Mouse (Mus musculus): ENCODE data around the gene Phf12. TPM values are rescaled to one million over a fixed set of nuclear protein-coding genes. Genes with fewer than 3 reads are reported as not detected.

Phf12 gene
- polyA plus RNA-seq, 1 experiment, result 58.2 TPM

DNA sequence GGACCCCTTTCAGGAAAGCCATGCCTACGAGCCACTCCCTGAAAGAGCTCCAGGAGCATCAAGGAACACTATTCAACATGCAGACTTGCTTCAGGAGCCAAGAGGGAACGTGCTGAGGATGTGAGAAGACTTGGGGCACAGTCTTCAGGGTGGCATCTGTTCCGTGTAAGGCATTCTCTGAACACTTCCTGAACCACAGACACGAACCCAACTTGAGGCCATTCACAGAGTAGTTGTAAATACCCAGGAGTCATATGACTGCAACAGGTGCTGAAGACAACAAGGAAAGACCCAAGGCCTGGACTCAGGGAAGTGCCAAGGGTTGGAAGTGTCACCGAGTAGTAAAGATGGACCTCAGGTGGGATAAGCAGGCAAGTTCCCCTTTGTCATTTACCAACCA lies 85.0 kb downstream of the Phf12 start:
- Histone ChIP-seq H3K27ac (ENCODE audit: insufficient read depth, low read length) (no peak overlapping the region), H3K9ac (ENCODE audit: low read depth, poor library complexity, severe bottlenecking) (no peak overlapping the region), H3K9me3 (replicated peaks; ENCODE audit: control insufficient read depth, insufficient read depth, low read length, poor library complexity, severe bottlenecking) (no peaks in the 10 kb centered on the region), H3K4me3 (ENCODE audit: low read depth, low read length) (no peak overlapping the region), H3K4me1 (ENCODE audit: control insufficient read depth, insufficient read depth, low read length) (peaks cover 5% of the 10 kb centered on the region), H3K36me3 (ENCODE audit: control insufficient read depth, insufficient read depth, low read length, poor library complexity, severe bottlenecking) (no peaks in the 10 kb centered on the region), H3K27me3 (ENCODE audit: control insufficient read depth, insufficient read depth, low read length, poor library complexity, severe bottlenecking) (no peaks in the 10 kb centered on the region)
- TF ChIP-seq EP300 (IDR thresholded peaks at IDR 0.05; ENCODE audit: insufficient read depth, low read depth, low read length) (no peak), CTCF (IDR thresholded peaks at IDR 0.05; ENCODE audit: low read depth, low read length) (no peak)

DNA sequence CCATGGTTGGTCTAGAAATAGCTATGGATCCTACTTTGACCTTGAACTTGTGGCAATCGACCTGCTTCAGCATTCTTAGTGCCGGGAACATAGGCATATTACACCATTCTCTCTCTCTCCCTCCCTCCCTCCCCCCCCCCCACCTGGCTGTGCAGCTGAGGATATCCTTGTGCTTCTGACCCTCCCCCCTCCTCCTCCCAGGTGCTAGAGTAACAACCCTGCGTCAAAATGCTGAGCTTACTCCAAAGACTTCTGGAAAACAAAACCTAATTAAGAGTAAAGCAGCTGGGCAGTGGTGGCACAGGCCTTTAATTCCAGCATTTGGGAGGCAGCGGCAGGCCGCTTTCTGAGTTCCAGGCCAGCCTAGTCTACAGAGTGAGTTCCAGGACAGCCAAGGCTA lies 86.6 kb downstream of the Phf12 start:
- Histone ChIP-seq H3K4me1 (ENCODE audit: control insufficient read depth, insufficient read depth, low read length) (peaks cover 5% of the 10 kb centered on the region), H3K27ac (ENCODE audit: insufficient read depth, low read length) (no peak overlapping the region), H3K27me3 (ENCODE audit: control insufficient read depth, insufficient read depth, low read length, poor library complexity, severe bottlenecking) (no peaks in the 10 kb centered on the region), H3K9me3 (replicated peaks; ENCODE audit: control insufficient read depth, insufficient read depth, low read length, poor library complexity, severe bottlenecking) (no peaks in the 10 kb centered on the region), H3K36me3 (ENCODE audit: control insufficient read depth, insufficient read depth, low read length, poor library complexity, severe bottlenecking) (peaks cover 5% of the 10 kb centered on the region), H3K9ac (ENCODE audit: low read depth, poor library complexity, severe bottlenecking) (no peak overlapping the region), H3K4me3 (ENCODE audit: low read depth, low read length) (no peak overlapping the region)
- TF ChIP-seq CTCF (IDR thresholded peaks at IDR 0.05; ENCODE audit: low read depth, low read length) (no peak), POLR2A (IDR thresholded peaks at IDR 0.05; ENCODE audit: insufficient read depth, low read length) (no peak), EP300 (IDR thresholded peaks at IDR 0.05; ENCODE audit: insufficient read depth, low read depth, low read length) (no peak)

DNA sequence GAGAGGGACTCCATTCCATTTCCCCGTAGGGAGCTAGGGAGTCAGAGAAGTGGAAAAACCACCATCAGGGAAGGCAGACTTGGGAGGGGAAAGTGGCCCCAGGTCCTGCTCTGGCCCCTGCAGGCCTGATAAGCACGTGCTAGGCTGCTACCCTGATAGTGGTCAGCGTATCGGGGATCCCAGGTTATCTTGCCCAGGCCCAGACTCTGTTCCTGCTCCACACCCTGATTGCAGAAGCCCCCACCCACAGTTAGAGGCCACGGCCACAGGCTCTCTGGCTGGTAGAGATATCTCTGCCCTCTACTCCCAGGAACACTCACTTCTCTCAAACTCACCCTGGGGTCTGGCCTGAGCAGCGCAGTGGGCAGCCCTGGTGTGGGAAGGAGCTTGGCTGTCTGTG lies 87.1 kb downstream of the Phf12 start:
- H3K27ac ChIP-seq (ENCODE audit: insufficient read depth, low read length), result no peak overlapping the region
- no peaks in the 10 kb centered on the region for H3K27me3 ChIP-seq (ENCODE audit: control insufficient read depth, insufficient read depth, low read length, poor library complexity, severe bottlenecking)
- no peak overlapping the region for H3K4me3 ChIP-seq (ENCODE audit: low read depth, low read length)
- H3K9ac ChIP-seq (ENCODE audit: low read depth, poor library complexity, severe bottlenecking), result no peak overlapping the region
- peaks cover 5% of the 10 kb centered on the region for H3K4me1 ChIP-seq (ENCODE audit: control insufficient read depth, insufficient read depth, low read length)
- TF ChIP-seq EP300 (IDR thresholded peaks at IDR 0.05; ENCODE audit: insufficient read depth, low read depth, low read length), result no peak
- TF ChIP-seq CTCF (IDR thresholded peaks at IDR 0.05; ENCODE audit: low read depth, low read length), result no peak
- TF ChIP-seq POLR2A (IDR thresholded peaks at IDR 0.05; ENCODE audit: insufficient read depth, low read length), result no peak
- H3K9me3 ChIP-seq (replicated peaks; ENCODE audit: control insufficient read depth, insufficient read depth, low read length, poor library complexity, severe bottlenecking), result no peaks in the 10 kb centered on the region
- H3K36me3 ChIP-seq (ENCODE audit: control insufficient read depth, insufficient read depth, low read length, poor library complexity, severe bottlenecking), result peaks cover 8% of the 10 kb centered on the region

DNA sequence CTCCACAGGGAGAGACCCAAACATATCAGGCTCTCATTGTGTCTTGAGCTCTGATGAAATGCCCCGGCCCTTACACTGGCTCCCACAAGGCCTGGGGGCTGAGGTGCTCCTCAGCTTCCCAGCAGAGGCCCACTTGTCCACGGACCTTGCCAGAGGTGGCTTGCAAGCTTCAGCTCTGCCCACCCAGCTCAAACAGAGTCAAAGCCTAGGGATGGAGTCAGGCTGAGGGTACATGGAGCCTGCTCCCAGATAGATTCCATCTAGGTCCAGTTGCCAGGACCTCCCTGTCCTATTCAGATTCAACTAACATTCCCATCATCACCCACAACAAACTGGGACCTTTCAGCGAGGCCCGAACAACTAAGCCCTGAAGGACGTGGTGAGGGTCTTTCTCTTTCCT lies 89.4 kb downstream of the Phf12 start:
- H3K36me3 ChIP-seq (ENCODE audit: control insufficient read depth, insufficient read depth, low read length, poor library complexity, severe bottlenecking), result peaks cover 18% of the 10 kb centered on the region
- H3K4me3 ChIP-seq (ENCODE audit: low read depth, low read length), result no peak overlapping the region
- no peaks in the 10 kb centered on the region for H3K27me3 ChIP-seq (ENCODE audit: control insufficient read depth, insufficient read depth, low read length, poor library complexity, severe bottlenecking)
- TF ChIP-seq EP300 (IDR thresholded peaks at IDR 0.05; ENCODE audit: insufficient read depth, low read depth, low read length) (no peak), CTCF (IDR thresholded peaks at IDR 0.05; ENCODE audit: low read depth, low read length) (no peak), POLR2A (IDR thresholded peaks at IDR 0.05; ENCODE audit: insufficient read depth, low read length) (no peak)
- H3K27ac ChIP-seq (ENCODE audit: insufficient read depth, low read length), result no peak overlapping the region
- H3K9me3 ChIP-seq (replicated peaks; ENCODE audit: control insufficient read depth, insufficient read depth, low read length, poor library complexity, severe bottlenecking), result no peaks in the 10 kb centered on the region
- H3K4me1 ChIP-seq (ENCODE audit: control insufficient read depth, insufficient read depth, low read length), result peaks cover 5% of the 10 kb centered on the region
- H3K9ac ChIP-seq (ENCODE audit: low read depth, poor library complexity, severe bottlenecking), result no peak overlapping the region

DNA sequence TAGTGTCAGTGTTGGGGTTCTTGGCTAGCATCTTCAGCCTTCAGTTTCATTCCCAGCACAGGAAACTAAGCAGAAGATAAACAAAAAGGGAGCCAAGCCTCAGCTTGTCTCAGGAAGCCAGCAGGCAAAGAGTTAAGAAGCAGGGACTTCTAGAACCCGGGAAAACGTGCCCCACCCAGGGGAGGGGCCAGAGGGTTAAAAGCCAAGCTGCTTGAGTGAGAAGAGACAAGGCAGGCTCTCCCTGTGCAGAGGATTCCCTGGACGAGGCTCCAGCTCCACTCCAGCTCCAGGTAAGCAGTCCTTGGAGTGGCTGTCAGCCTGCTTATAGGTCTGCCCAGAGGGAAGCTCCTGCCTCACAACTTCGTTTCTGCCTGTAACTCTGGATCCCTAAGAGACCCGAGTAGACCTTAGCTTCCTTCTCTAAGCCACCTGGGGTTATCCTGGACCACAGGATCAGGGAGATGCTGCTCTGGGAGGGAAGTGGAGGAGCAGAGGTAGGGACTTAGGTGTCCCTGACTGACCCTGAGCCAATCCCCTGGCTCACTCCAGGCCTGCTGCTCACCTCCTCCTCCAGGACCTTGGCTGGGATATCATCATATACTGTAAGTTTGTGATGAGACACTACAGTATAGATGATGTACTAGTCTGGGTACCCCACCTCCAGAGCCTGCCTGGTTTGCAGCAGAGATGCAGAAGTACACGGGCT lies 90.0 kb downstream of the Phf12 start:
- Histone ChIP-seq H3K4me3 (ENCODE audit: low read depth, low read length) (no peak overlapping the region), H3K36me3 (ENCODE audit: control insufficient read depth, insufficient read depth, low read length, poor library complexity, severe bottlenecking) (peaks cover 19% of the 10 kb centered on the region), H3K27ac (ENCODE audit: insufficient read depth, low read length) (no peak overlapping the region), H3K4me1 (ENCODE audit: control insufficient read depth, insufficient read depth, low read length) (peaks cover 5% of the 10 kb centered on the region), H3K9me3 (replicated peaks; ENCODE audit: control insufficient read depth, insufficient read depth, low read length, poor library complexity, severe bottlenecking) (no peaks in the 10 kb centered on the region), H3K9ac (ENCODE audit: low read depth, poor library complexity, severe bottlenecking) (no peak overlapping the region), H3K27me3 (ENCODE audit: control insufficient read depth, insufficient read depth, low read length, poor library complexity, severe bottlenecking) (no peaks in the 10 kb centered on the region)
- no peak for TF ChIP-seq CTCF (IDR thresholded peaks at IDR 0.05; ENCODE audit: low read depth, low read length)
- TF ChIP-seq POLR2A (IDR thresholded peaks at IDR 0.05; ENCODE audit: insufficient read depth, low read length), result no peak
- TF ChIP-seq EP300 (IDR thresholded peaks at IDR 0.05; ENCODE audit: insufficient read depth, low read depth, low read length), result no peak

DNA sequence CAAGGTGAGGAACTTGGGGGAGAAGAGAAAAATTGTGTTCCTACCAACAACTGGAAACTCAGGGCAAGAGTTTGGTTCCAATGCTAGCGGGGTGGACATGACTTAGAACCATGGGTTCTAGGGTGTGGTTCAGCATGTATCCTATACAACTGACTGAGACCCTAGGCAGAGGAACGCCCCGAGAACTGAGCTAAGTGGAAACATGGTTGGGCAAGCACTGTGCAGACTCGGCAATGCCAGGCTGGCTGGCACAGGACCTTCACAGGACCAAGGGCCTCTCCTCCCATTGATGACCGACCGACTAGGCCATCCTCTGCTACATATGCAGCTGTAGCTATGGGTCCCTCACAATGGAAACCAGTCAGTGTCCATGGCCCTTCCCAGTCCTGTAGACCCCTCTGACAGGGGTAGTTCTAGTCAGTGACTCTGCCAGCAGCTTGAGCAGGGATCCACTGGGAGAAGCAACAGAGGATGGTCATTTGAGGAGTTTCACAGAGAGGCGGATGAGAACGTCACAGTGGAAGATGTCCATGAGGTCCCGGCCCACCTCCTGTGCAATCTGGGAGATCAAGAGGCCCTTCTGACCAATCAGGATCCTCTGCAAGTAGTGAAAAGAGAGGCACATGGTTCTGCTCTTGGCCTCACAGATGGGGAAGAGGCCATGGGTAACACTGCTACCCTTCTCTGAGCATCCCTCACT lies 91.2 kb downstream of the Phf12 start:
- Histone ChIP-seq H3K4me3 (ENCODE audit: low read depth, low read length) (no peak overlapping the region), H3K9ac (ENCODE audit: low read depth, poor library complexity, severe bottlenecking) (no peak overlapping the region), H3K27ac (ENCODE audit: insufficient read depth, low read length) (no peak overlapping the region), H3K4me1 (ENCODE audit: control insufficient read depth, insufficient read depth, low read length) (peaks cover 5% of the 10 kb centered on the region), H3K9me3 (replicated peaks; ENCODE audit: control insufficient read depth, insufficient read depth, low read length, poor library complexity, severe bottlenecking) (no peaks in the 10 kb centered on the region), H3K27me3 (ENCODE audit: control insufficient read depth, insufficient read depth, low read length, poor library complexity, severe bottlenecking) (no peaks in the 10 kb centered on the region), H3K36me3 (ENCODE audit: control insufficient read depth, insufficient read depth, low read length, poor library complexity, severe bottlenecking) (peaks cover 24% of the 10 kb centered on the region)
- TF ChIP-seq CTCF (IDR thresholded peaks at IDR 0.05; ENCODE audit: low read depth, low read length), result no peak
- TF ChIP-seq EP300 (IDR thresholded peaks at IDR 0.05; ENCODE audit: insufficient read depth, low read depth, low read length), result no peak
- no peak for TF ChIP-seq POLR2A (IDR thresholded peaks at IDR 0.05; ENCODE audit: insufficient read depth, low read length)
